Mouse (Mus musculus) heart, adult 11 months (tissue): ENCODE measurements at regions not wholly inside any gene's neighbourhood (a gene's known extent, or its start where the extent isn't known, plus 50 kb on each side); places are given as distances from the start of the nearest gene placed in this dataset.
"Not testable (repeated sequence)": the region's sequence is repeated elsewhere in the genome, so short reads cannot be mapped to it uniquely, and the experiment has no call there.

Experiments used
- DNase-seq: peaks from one replicate; pipeline ENCODE4 v3.0.0; 2022

- no peak for DNase-seq
Observed at GRCm38 (mm10) chr6:103809986-103810341, 299.6 kb downstream of the Chl1 start.

- DNase-seq = peak; percentile 30
Observed at GRCm38 (mm10) chr6:103810342-103811001, 300.1 kb downstream of the Chl1 start.

- DNase-seq = not testable (repeated sequence)
Observed at GRCm38 (mm10) chr6:103816396-103816795, 306.0 kb downstream of the Chl1 start.

- DNase-seq = no peak
Observed at GRCm38 (mm10) chr6:103826042-103826441, 315.7 kb downstream of the Chl1 start.

GRCm38 (mm10) chr6:103827623-103828022 lies 317.2 kb downstream of the Chl1 start:
- no peak for DNase-seq

GRCm38 (mm10) chr6:103828866-103829265 lies 318.5 kb downstream of the Chl1 start:
- DNase-seq = no peak

- DNase-seq = no peak
Observed at GRCm38 (mm10) chr6:103832301-103832700, 321.9 kb downstream of the Chl1 start.

GRCm38 (mm10) chr6:103832808-103833207 lies 322.4 kb downstream of the Chl1 start:
- no peak for DNase-seq

- no peak for DNase-seq
Observed at GRCm38 (mm10) chr6:103833501-103834132, 323.2 kb downstream of the Chl1 start.

GRCm38 (mm10) chr6:103834726-103835229 lies 324.4 kb downstream of the Chl1 start:
- DNase-seq = no peak

GRCm38 (mm10) chr6:103859787-103860186 lies 349.4 kb downstream of the Chl1 start:
- no peak for DNase-seq

- no peak for DNase-seq
Observed at GRCm38 (mm10) chr6:103893455-103893854, 383.1 kb downstream of the Chl1 start.

GRCm38 (mm10) chr6:103924504-103924903 lies 414.1 kb downstream of the Chl1 start:
- no peak for DNase-seq

GRCm38 (mm10) chr6:103927094-103927493 lies 416.7 kb downstream of the Chl1 start:
- DNase-seq = no peak

- DNase-seq = no peak
Observed at GRCm38 (mm10) chr6:103940345-103940744, 430.0 kb downstream of the Chl1 start.

- no peak for DNase-seq
Observed at GRCm38 (mm10) chr6:103944361-103944760, 434.0 kb downstream of the Chl1 start.

GRCm38 (mm10) chr6:103947474-103947873 lies 437.1 kb downstream of the Chl1 start:
- no peak for DNase-seq

GRCm38 (mm10) chr6:103953134-103953771 lies 442.9 kb downstream of the Chl1 start:
- no peak for DNase-seq

GRCm38 (mm10) chr6:103959002-103959401 lies 448.6 kb downstream of the Chl1 start:
- DNase-seq = no peak

GRCm38 (mm10) chr6:103967811-103968420 lies 457.5 kb downstream of the Chl1 start:
- DNase-seq = no peak

- DNase-seq = no peak
Observed at GRCm38 (mm10) chr6:103999186-103999585, 488.8 kb downstream of the Chl1 start.

- DNase-seq = no peak
Observed at GRCm38 (mm10) chr6:104028439-104029091, 464.0 kb upstream of the Cntn6 start.

GRCm38 (mm10) chr6:104038853-104039252 lies 453.7 kb upstream of the Cntn6 start:
- no peak for DNase-seq
